Mouse (Mus musculus): ENCODE measurements around the gene Olfr160. TPM values are rescaled to one million over a fixed set of nuclear protein-coding genes. Genes with fewer than 3 reads are reported as not detected.
A peak's percentile ranks its signal among the peaks of the same experiment; 100 is the strongest.

The Olfr160 gene
- polyA plus RNA-seq, 1 experiment from 2014 or later: not detected

- DNase-seq (ENCODE audit: low spot score): no peak
- Histone ChIP-seq H3K27ac (replicated peaks) (no peak overlapping the region), H3K4me3 (no peak overlapping the region), H3K4me1 (peaks cover 12% of the 10 kb centered on the region), H3K36me3 (replicated peaks) (no peaks in the 10 kb centered on the region), H3K27me3 (replicated peaks; ENCODE audit: low read depth, poor library complexity, severe bottlenecking) (no peaks in the 10 kb centered on the region), H3K9me3 (0 out of 2 replicates have a peak, but pooled peaks cover 3% of the 10 kb centered on the region)
- WGBS: 89% methylated on average over 3 of the region's 3 CpGs
These were observed 45.8 kb downstream of the Olfr160 start for GRCm38 (mm10) chr9:37670261-37670660.

- Histone ChIP-seq H3K27ac (replicated peaks) (no peak overlapping the region), H3K4me1 (peaks cover 12% of the 10 kb centered on the region), H3K4me3 (no peak overlapping the region), H3K27me3 (replicated peaks; ENCODE audit: low read depth, poor library complexity, severe bottlenecking) (no peaks in the 10 kb centered on the region), H3K9me3 (0 out of 2 replicates have a peak, but pooled peaks cover 3% of the 10 kb centered on the region), H3K36me3 (replicated peaks) (no peaks in the 10 kb centered on the region)
- WGBS: 66% methylated on average over 4 of the region's 4 CpGs
- no peak for DNase-seq (ENCODE audit: low spot score)
These were observed 46.4 kb downstream of the Olfr160 start for GRCm38 (mm10) chr9:37669678-37670077.

- Histone ChIP-seq H3K4me3 (no peak within 1 kb of the TSS), H3K4me1 (peaks cover 12% of the 10 kb centered on the region), H3K9me3 (0 out of 2 replicates have a peak, but pooled peaks cover 3% of the 10 kb centered on the region), H3K36me3 (replicated peaks) (no peaks in the 10 kb centered on the region), H3K27ac (replicated peaks) (peak within 1 kb of the TSS; percentile 6; the same call in 1 of the 2 replicates), H3K27me3 (replicated peaks; ENCODE audit: low read depth, poor library complexity, severe bottlenecking) (no peaks in the 10 kb centered on the region)
- no peak for DNase-seq (ENCODE audit: low spot score)
- 75% methylated on average over 6 of the region's 6 CpGs for WGBS
These were observed 46.9 kb downstream of the Olfr160 start, which contains the start of gene Panx3 for GRCm38 (mm10) chr9:37669115-37669514. Gene Panx3 (minus strand): TSS chr9:37669235.

GRCm38 (mm10) chr9:37666045-37666444 lies 50.0 kb downstream of the Olfr160 start:
- WGBS: 84% methylated on average over 7 of the region's 7 CpGs

GRCm38 (mm10) chr9:37664604-37665003 lies 51.4 kb downstream of the Olfr160 start:
- Histone ChIP-seq H3K36me3 (replicated peaks) (no peaks in the 10 kb centered on the region), H3K4me3 (no peak overlapping the region), H3K27ac (replicated peaks) (no peak overlapping the region), H3K4me1 (peaks cover 12% of the 10 kb centered on the region), H3K9me3 (no peaks in the 10 kb centered on the region), H3K27me3 (replicated peaks; ENCODE audit: low read depth, poor library complexity, severe bottlenecking) (no peaks in the 10 kb centered on the region)
- DNase-seq (ENCODE audit: low spot score): no peak
- WGBS: 78% methylated on average over 2 of the region's 2 CpGs

More at GRCm38 (mm10) chr9:37666045-37666444, 50.0 kb downstream of the Olfr160 start:
- H3K4me3 ChIP-seq: no peak overlapping the region
- H3K9me3 ChIP-seq: no peaks in the 10 kb centered on the region
- no peaks in the 10 kb centered on the region for H3K36me3 ChIP-seq (replicated peaks)
- H3K4me1 ChIP-seq: peaks cover 12% of the 10 kb centered on the region
- H3K27ac ChIP-seq (replicated peaks): no peak overlapping the region
- no peaks in the 10 kb centered on the region for H3K27me3 ChIP-seq (replicated peaks; ENCODE audit: low read depth, poor library complexity, severe bottlenecking)
- DNase-seq (ENCODE audit: low spot score): no peak

GRCm38 (mm10) chr9:37663210-37663609 lies 52.8 kb downstream of the Olfr160 start:
- no peaks in the 10 kb centered on the region for H3K36me3 ChIP-seq (replicated peaks)
- no peak overlapping the region for H3K27ac ChIP-seq (replicated peaks)
- DNase-seq (ENCODE audit: low spot score): no peak
- no peak overlapping the region for H3K4me3 ChIP-seq
- no peaks in the 10 kb centered on the region for H3K27me3 ChIP-seq (replicated peaks; ENCODE audit: low read depth, poor library complexity, severe bottlenecking)
- peaks cover 6% of the 10 kb centered on the region for H3K4me1 ChIP-seq
- H3K9me3 ChIP-seq: no peaks in the 10 kb centered on the region
- 86% methylated on average over 1 of the region's 1 CpGs for WGBS

- no peaks in the 10 kb centered on the region for H3K9me3 ChIP-seq
- H3K4me1 ChIP-seq: peaks cover 17% of the 10 kb centered on the region
- no peak for DNase-seq (ENCODE audit: low spot score)
- peaks cover 3% of the 10 kb centered on the region for H3K36me3 ChIP-seq (replicated peaks)
- no peak overlapping the region for H3K4me3 ChIP-seq
- WGBS: 81% methylated on average over 6 of the region's 6 CpGs
- H3K27ac ChIP-seq (replicated peaks): no peak overlapping the region
- no peaks in the 10 kb centered on the region for H3K27me3 ChIP-seq (replicated peaks; ENCODE audit: low read depth, poor library complexity, severe bottlenecking)
These were observed 56.6 kb downstream of the Olfr160 start for GRCm38 (mm10) chr9:37659413-37659812.

Other genes starting within 250 kb of the Olfr160 start
- 34.4 and 36.7 TPM in 2 replicates for gene Msantd2, start 226.9 kb downstream of the Olfr160 start, polyA plus RNA-seq (2016; fragmentation: Nextera tagmentation; extraction: Ambion mirVana)
- 27.0 and 27.5 TPM in 2 replicates for gene Esam, start 188.2 kb downstream of the Olfr160 start, polyA plus RNA-seq (2016; fragmentation: Nextera tagmentation; extraction: Ambion mirVana)
- gene Vsig2, start 177.0 kb downstream of the Olfr160 start, polyA plus RNA-seq (2016; fragmentation: Nextera tagmentation; extraction: Ambion mirVana): 0.59 and 0.78 TPM in 2 replicates
- 0.48 and 1.0 TPM in 2 replicates for gene Nrgn, start 163.3 kb downstream of the Olfr160 start, polyA plus RNA-seq (2016; fragmentation: Nextera tagmentation; extraction: Ambion mirVana)
- 3.7 and 4.8 TPM in 2 replicates for gene Siae, start 160.6 kb downstream of the Olfr160 start, polyA plus RNA-seq (2016; fragmentation: Nextera tagmentation; extraction: Ambion mirVana)
- gene Spa17, start 102.5 kb downstream of the Olfr160 start, polyA plus RNA-seq (2016; fragmentation: Nextera tagmentation; extraction: Ambion mirVana): 8.0 and 9.2 TPM in 2 replicates
- gene Tbrg1, start 58.9 kb downstream of the Olfr160 start, polyA plus RNA-seq (2016; fragmentation: Nextera tagmentation; extraction: Ambion mirVana): 128 and 129 TPM in 2 replicates
- gene Panx3, start 47.0 kb downstream of the Olfr160 start, polyA plus RNA-seq (2016; fragmentation: Nextera tagmentation; extraction: Ambion mirVana): 0.09 TPM in 1 of 2 replicates, not detected in the other
- gene Olfr874, start 28.9 kb upstream of the Olfr160 start, polyA plus RNA-seq (2016; fragmentation: Nextera tagmentation; extraction: Ambion mirVana): not detected in 2 replicates
- gene Olfr875, start 55.6 kb upstream of the Olfr160 start, polyA plus RNA-seq (2016; fragmentation: Nextera tagmentation; extraction: Ambion mirVana): not detected in 2 replicates
- gene Olfr876, start 86.8 kb upstream of the Olfr160 start, polyA plus RNA-seq (2016; fragmentation: Nextera tagmentation; extraction: Ambion mirVana): not detected in 2 replicates
- not detected in 2 replicates for gene Olfr877, start 138.0 kb upstream of the Olfr160 start, polyA plus RNA-seq (2016; fragmentation: Nextera tagmentation; extraction: Ambion mirVana)
- gene Olfr145, start 180.5 kb upstream of the Olfr160 start, polyA plus RNA-seq (2016; fragmentation: Nextera tagmentation; extraction: Ambion mirVana): not detected in 2 replicates
- gene Olfr878, start 201.6 kb upstream of the Olfr160 start, polyA plus RNA-seq (2016; fragmentation: Nextera tagmentation; extraction: Ambion mirVana): not detected in 2 replicates